Mouse (Mus musculus): Measurements from ENCODE around the gene Gabarapl1. TPM values are rescaled to one million over a fixed set of nuclear protein-coding genes. Genes with fewer than 3 reads are reported as not detected.
"Not testable (repeated sequence)": the region's sequence is repeated elsewhere in the genome, so short reads cannot be mapped to it uniquely, and the experiment has no call there.

Gabarapl1 gene
- polyA plus RNA-seq (2015; fragmentation: Nextera tagmentation; extraction: Ambion mirVana): 53.2 and 54.4 TPM in 2 replicates

- Histone ChIP-seq H3K27me3 (no peaks in the 10 kb centered on the region), H3K27ac (replicated peaks) (peak within 1 kb of the TSS; percentile 58), H3K9me3 (replicated peaks) (no peaks in the 10 kb centered on the region), H3K9ac (peak within 1 kb of the TSS; percentile 63), H3K4me3 (replicated peaks) (peak within 1 kb of the TSS; percentile 80), H3K36me3 (no peaks in the 10 kb centered on the region), H3K4me2 (replicated peaks) (peak within 1 kb of the TSS; percentile 70), H3K4me1 (peaks cover 20% of the 10 kb centered on the region)
- under 1% methylated on average over 55 of the region's 55 CpGs for WGBS
- peak; percentile 66 for ATAC-seq (ENCODE audit: insufficient number of reproducible peaks, low FRiP score, low TSS enrichment, low read depth)
These were observed at the start of gene Gabarapl1 for GRCm38 (mm10) chr6:129532942-129533860. Gabarapl1 (plus strand) TSS chr6:129533160.

DNA sequence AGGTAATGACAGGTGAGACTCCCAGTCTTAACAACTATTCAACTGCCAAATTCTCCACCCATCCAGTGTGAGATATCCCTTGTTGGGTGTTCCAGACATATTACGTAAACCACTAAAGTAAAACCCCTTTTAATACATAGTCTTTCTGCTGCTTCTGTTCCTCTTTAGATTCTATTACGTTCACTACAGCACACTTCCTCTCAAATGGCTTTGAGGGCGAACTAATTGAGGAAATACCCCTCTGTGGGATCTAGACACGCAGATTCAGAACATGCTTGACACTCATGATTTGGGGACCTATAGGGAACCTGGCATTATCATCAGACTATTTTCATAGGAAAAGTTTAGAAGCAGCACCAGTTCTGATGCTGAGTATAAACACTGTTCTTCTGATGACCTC, 38.0 kb upstream of the Gabarapl1 start:
- Histone ChIP-seq H3K27me3 (no peaks in the 10 kb centered on the region), H3K4me2 (replicated peaks) (no peak overlapping the region), H3K9ac (no peak overlapping the region), H3K4me1 (no peaks in the 10 kb centered on the region), H3K4me3 (replicated peaks) (no peak overlapping the region), H3K27ac (replicated peaks) (no peak overlapping the region), H3K9me3 (replicated peaks) (no peaks in the 10 kb centered on the region), H3K36me3 (no peaks in the 10 kb centered on the region)
- ATAC-seq (ENCODE audit: insufficient number of reproducible peaks, low FRiP score, low TSS enrichment, low read depth): no peak
- 72% methylated on average over 4 of the region's 4 CpGs for WGBS

DNA sequence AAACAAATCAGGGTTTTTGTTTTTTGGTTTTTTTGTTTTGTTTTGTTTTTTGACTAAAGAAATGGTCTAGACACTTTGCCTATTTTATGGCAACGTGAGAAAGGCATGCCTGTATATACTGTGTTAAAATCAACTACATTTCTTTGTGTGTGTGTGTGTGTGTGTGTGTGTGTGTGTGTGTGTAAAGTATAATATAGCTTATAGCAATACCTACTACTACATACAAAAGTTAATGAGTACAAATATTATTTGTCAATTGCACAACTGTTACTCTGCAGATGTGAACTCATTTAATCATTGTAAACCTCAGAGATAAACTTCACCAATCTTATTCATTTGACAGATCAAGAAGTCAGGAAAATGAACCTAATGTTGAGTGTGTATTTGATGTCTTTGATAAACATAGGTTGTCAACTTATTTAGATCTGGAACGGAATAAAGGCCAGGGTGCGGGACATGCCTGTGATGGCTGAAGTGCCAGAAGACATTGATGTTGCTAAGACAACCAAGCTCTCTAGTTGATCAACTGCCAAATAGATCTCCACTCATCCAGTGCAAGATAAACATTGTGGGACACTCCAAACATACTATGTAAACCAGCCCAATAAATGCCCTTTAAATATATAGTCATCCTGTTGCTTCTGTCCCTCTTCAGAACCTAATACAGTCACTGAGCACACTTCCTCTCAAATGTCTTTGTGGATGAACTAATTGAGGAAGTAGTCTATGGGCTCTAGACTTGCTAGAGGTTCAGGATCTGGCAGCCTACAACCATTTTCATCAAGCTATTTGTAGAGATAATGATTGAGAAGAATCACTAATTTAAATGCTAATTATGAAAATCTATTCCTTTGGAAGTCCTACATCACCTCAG, 35.4 kb upstream of the Gabarapl1 start:
- Histone ChIP-seq H3K36me3 (no peaks in the 10 kb centered on the region), H3K27me3 (no peaks in the 10 kb centered on the region), H3K27ac (replicated peaks) (no peak overlapping the region), H3K9ac (no peak overlapping the region), H3K9me3 (replicated peaks) (no peaks in the 10 kb centered on the region), H3K4me3 (replicated peaks) (no peak overlapping the region), H3K4me1 (no peaks in the 10 kb centered on the region), H3K4me2 (replicated peaks) (no peak overlapping the region)
- ATAC-seq (ENCODE audit: insufficient number of reproducible peaks, low FRiP score, low TSS enrichment, low read depth): no peak
- 91% methylated on average over 3 of the region's 3 CpGs for WGBS

DNA sequence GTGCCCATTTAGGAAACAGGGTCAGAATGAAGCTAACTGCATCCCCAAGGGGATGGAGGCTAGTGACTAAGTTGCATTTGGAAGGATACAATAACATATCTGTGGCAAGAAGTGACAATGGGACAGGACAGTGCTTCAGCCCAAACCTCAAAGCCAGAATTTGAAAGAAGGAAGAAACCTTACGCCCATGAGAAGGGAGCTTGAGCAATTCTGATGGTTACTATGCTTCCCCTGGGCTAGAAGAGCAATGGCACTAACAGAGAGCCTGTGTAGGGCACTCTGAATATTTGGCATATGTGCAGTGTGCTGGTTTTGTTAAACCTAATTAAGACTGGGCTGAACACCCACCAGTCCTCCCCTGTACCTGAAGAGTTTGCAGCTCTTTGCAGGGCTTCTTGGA, 33.4 kb upstream of the Gabarapl1 start:
- WGBS: 90% methylated on average over 1 of the region's 1 CpGs
- not testable (repeated sequence) for H3K4me2 ChIP-seq (replicated peaks); H3K36me3 ChIP-seq; ATAC-seq (ENCODE audit: insufficient number of reproducible peaks, low FRiP score, low TSS enrichment, low read depth); H3K27me3 ChIP-seq; H3K4me1 ChIP-seq; H3K4me3 ChIP-seq (replicated peaks); H3K27ac ChIP-seq (replicated peaks); H3K9me3 ChIP-seq (replicated peaks); H3K9ac ChIP-seq

DNA sequence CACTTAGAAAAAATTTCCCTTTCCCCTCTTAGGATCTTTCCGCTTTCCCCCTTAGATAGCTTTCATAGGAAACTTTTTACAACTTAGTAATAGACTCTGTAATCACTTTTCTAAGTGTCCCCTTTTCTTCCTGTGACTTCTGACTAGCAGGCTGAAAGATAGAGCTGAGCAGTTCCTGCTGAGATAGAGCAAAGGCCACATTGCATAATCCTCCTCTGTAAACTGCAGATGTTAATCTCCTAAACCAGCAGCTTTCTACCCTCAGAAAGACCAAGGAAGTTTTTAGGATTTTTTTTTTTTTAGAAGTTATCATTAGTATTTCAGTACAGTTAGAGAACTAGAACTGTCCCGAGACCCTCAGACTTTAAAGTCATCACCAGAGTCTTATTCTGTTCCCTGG, 29.5 kb upstream of the Gabarapl1 start:
- Histone ChIP-seq H3K9me3 (replicated peaks) (no peaks in the 10 kb centered on the region), H3K27ac (replicated peaks) (no peak overlapping the region), H3K27me3 (no peaks in the 10 kb centered on the region), H3K4me3 (replicated peaks) (no peak overlapping the region), H3K4me1 (no peaks in the 10 kb centered on the region), H3K4me2 (replicated peaks) (no peak overlapping the region), H3K36me3 (no peaks in the 10 kb centered on the region), H3K9ac (no peak overlapping the region)
- WGBS: 84% methylated on average over 2 of the region's 2 CpGs
- no peak for ATAC-seq (ENCODE audit: insufficient number of reproducible peaks, low FRiP score, low TSS enrichment, low read depth)

- ATAC-seq (ENCODE audit: insufficient number of reproducible peaks, low FRiP score, low TSS enrichment, low read depth): no peak
- WGBS: 80% methylated on average over 9 of the region's 9 CpGs
- no peaks in the 10 kb centered on the region for H3K9me3 ChIP-seq (replicated peaks)
- H3K4me2 ChIP-seq (replicated peaks): no peak within 1 kb of the TSS
- no peaks in the 10 kb centered on the region for H3K36me3 ChIP-seq
- no peaks in the 10 kb centered on the region for H3K27me3 ChIP-seq
- no peak within 1 kb of the TSS for H3K4me3 ChIP-seq (replicated peaks)
- H3K27ac ChIP-seq (replicated peaks): no peak within 1 kb of the TSS
- no peak within 1 kb of the TSS for H3K9ac ChIP-seq
- no peaks in the 10 kb centered on the region for H3K4me1 ChIP-seq
These were observed 25.9 kb upstream of the Gabarapl1 start, which contains the start of gene Olr1 for GRCm38 (mm10) chr6:129507024-129507423. Olr1 (minus strand) TSS chr6:129507165.

GRCm38 (mm10) chr6:129510120-129510911, 22.6 kb upstream of the Gabarapl1 start:
- Histone ChIP-seq H3K4me2 (replicated peaks) (no peak overlapping the region), H3K27me3 (no peaks in the 10 kb centered on the region), H3K27ac (replicated peaks) (no peak overlapping the region), H3K4me3 (replicated peaks) (no peak overlapping the region), H3K4me1 (no peaks in the 10 kb centered on the region), H3K9ac (no peak overlapping the region), H3K36me3 (no peaks in the 10 kb centered on the region), H3K9me3 (replicated peaks) (no peaks in the 10 kb centered on the region)
- 62% methylated on average over 6 of the region's 6 CpGs for WGBS
- no peak for ATAC-seq (ENCODE audit: insufficient number of reproducible peaks, low FRiP score, low TSS enrichment, low read depth)

- no peak within 1 kb of the TSS for H3K9ac ChIP-seq
- no peak within 1 kb of the TSS for H3K27ac ChIP-seq (replicated peaks)
- 59% methylated on average over 3 of the region's 3 CpGs for WGBS
- H3K4me2 ChIP-seq (replicated peaks): no peak within 1 kb of the TSS
- no peak for ATAC-seq (ENCODE audit: insufficient number of reproducible peaks, low FRiP score, low TSS enrichment, low read depth)
- H3K27me3 ChIP-seq: no peaks in the 10 kb centered on the region
- no peaks in the 10 kb centered on the region for H3K36me3 ChIP-seq
- H3K9me3 ChIP-seq (replicated peaks): no peaks in the 10 kb centered on the region
- no peaks in the 10 kb centered on the region for H3K4me1 ChIP-seq
- no peak within 1 kb of the TSS for H3K4me3 ChIP-seq (replicated peaks)
These were observed 20.6 kb upstream of the Gabarapl1 start, which contains the start of gene Tmem52b for GRCm38 (mm10) chr6:129512367-129512766. Tmem52b (plus strand) TSS chr6:129512555.

GRCm38 (mm10) chr6:129512868-129513267, 20.1 kb upstream of the Gabarapl1 start:
- no peaks in the 10 kb centered on the region for H3K9me3 ChIP-seq (replicated peaks)
- H3K4me2 ChIP-seq (replicated peaks): no peak overlapping the region
- H3K9ac ChIP-seq: no peak overlapping the region
- no peaks in the 10 kb centered on the region for H3K27me3 ChIP-seq
- no peak for ATAC-seq (ENCODE audit: insufficient number of reproducible peaks, low FRiP score, low TSS enrichment, low read depth)
- no peak overlapping the region for H3K27ac ChIP-seq (replicated peaks)
- no peaks in the 10 kb centered on the region for H3K4me1 ChIP-seq
- 43% methylated on average over 8 of the region's 8 CpGs for WGBS
- no peak overlapping the region for H3K4me3 ChIP-seq (replicated peaks)
- no peaks in the 10 kb centered on the region for H3K36me3 ChIP-seq

DNA sequence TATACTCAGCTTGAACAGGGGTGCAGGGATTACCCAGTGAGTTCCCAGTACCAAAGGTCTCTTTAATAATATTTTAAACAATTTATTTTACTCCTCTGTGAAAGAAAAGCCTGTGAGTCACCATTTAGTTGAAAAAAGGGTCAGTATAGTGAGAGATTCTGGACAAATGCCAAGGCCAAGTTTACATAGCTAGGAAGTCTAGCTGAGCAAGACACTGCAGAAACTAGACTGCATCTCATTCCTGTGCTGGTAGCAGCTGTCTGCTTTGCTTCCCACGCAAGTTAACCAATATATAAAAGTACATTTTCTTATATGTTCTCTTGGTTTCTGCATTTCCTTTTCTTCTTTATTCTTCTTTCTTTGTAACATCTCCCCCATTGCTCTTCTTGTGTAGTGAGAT, 19.6 kb upstream of the Gabarapl1 start:
- Histone ChIP-seq H3K4me3 (replicated peaks) (no peak overlapping the region), H3K4me1 (no peaks in the 10 kb centered on the region), H3K27me3 (no peaks in the 10 kb centered on the region), H3K27ac (replicated peaks) (no peak overlapping the region), H3K9ac (no peak overlapping the region), H3K9me3 (replicated peaks) (no peaks in the 10 kb centered on the region), H3K36me3 (no peaks in the 10 kb centered on the region), H3K4me2 (replicated peaks) (no peak overlapping the region)
- 52% methylated on average over 1 of the region's 1 CpGs for WGBS
- no peak for ATAC-seq (ENCODE audit: insufficient number of reproducible peaks, low FRiP score, low TSS enrichment, low read depth)

- H3K4me1 ChIP-seq: no peaks in the 10 kb centered on the region
- no peaks in the 10 kb centered on the region for H3K36me3 ChIP-seq
- H3K9ac ChIP-seq: no peak overlapping the region
- H3K27ac ChIP-seq (replicated peaks): no peak overlapping the region
- H3K9me3 ChIP-seq (replicated peaks): no peaks in the 10 kb centered on the region
- H3K4me2 ChIP-seq (replicated peaks): no peak overlapping the region
- WGBS: 60% methylated on average over 2 of the region's 2 CpGs
- no peak for ATAC-seq (ENCODE audit: insufficient number of reproducible peaks, low FRiP score, low TSS enrichment, low read depth)
- no peaks in the 10 kb centered on the region for H3K27me3 ChIP-seq
- H3K4me3 ChIP-seq (replicated peaks): no peak overlapping the region
These were observed 18.6 kb upstream of the Gabarapl1 start for GRCm38 (mm10) chr6:129514376-129514775.
